9 mouse cellular contexts compared by ENCODE assay signal in the genomic region with DNA sequence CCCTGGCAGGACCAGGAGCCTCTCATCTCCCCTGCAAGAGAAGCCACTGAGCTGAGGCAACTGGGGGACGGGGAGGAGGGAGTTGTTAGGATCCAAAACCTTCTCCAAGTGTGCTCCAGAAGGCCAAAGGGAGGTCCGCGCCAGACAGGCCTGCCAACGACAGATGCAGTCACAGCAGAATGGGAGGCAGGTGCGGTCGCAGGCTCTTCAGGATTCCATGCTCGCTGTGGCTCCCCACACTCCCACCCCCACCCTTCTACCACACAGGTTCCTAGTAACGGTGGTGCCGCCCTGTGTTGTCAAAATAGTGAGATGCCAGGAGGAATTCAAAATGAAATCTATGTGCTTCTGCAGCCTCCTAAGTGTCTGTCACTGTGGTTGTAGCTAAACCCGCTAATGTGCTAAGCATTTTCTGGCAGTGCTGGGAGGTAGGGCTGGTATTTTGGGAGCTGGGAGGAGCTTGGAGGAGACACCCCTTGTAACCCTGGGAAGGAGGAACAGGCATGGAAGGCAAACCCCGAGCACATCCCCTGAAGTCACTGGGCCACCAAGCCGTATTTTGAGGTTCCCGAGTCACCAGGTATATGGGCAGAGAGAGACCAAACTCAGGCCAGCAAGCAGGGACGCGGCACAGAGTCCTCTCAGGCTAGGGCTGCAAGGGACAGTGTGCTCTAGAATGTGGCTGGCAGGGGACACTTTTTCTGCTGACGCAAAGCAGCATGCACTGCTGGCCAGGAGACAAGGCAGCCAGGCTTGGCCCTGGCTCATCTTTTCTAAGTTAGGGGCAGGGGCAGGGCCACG.
DNase-seq lines count a peak whose midpoint lies in the region; ATAC-seq and TF ChIP-seq lines count a peak whose summit lies in the region.
"Had no signal": no experiment of that assay in that cellular context is flagged by ENCODE, and none has a peak within 500 bp of the region (broad histone marks: within the 10 kb centered on the region; RNA-seq: fewer than 3 reads in every experiment).

No protein-coding gene starts in this region.

- WGBS in hindbrain, embryonic 15.5 days = 50% methylated on average over 17 of the region's 17 CpGs
- WGBS in hindbrain, embryonic 10.5 days = 63% methylated on average over 17 of the region's 17 CpGs
- 4% methylated on average over 17 of the region's 17 CpGs for WGBS in cerebellum, adult 2 months

- no peak for TF ChIP-seq POLR2A in cerebellum, adult 2 months (IDR thresholded peaks at IDR 0.05; ENCODE audit: borderline replicate concordance, insufficient read depth, low read length)

- H3K36me3 ChIP-seq in hindbrain, embryonic 15.5 days = no peaks in the 10 kb centered on the region
- no peaks in the 10 kb centered on the region for H3K36me3 ChIP-seq in hindbrain, embryonic 10.5 days
- H3K36me3 ChIP-seq: liver, embryonic 15.5 days had no signal

- no peaks in the 10 kb centered on the region for H3K9me3 ChIP-seq in hindbrain, embryonic 15.5 days
- no peaks in the 10 kb centered on the region for H3K9me3 ChIP-seq in hindbrain, embryonic 10.5 days
- H3K9me3 ChIP-seq: liver, embryonic 15.5 days had no signal

- H3K4me1 ChIP-seq in hindbrain, embryonic 15.5 days (replicated peaks) = peaks cover 18% of the 10 kb centered on the region
- peaks cover 15% of the 10 kb centered on the region for H3K4me1 ChIP-seq in hindbrain, embryonic 10.5 days (replicated peaks)
- H3K4me1 ChIP-seq in cerebellum, adult 2 months (ENCODE audit: control insufficient read depth, insufficient read depth, low read length) = peaks cover 35% of the 10 kb centered on the region

- ATAC-seq in hindbrain, embryonic 15.5 days (ENCODE audit: low FRiP score, low read depth) = peak; percentile 70; the same call in 1 of the 2 replicates
- ATAC-seq in erythroid progenitor cell, adult 5-6 weeks (replicated peaks; ENCODE audit: low FRiP score, poor library complexity, severe bottlenecking) = no peak

- H3K27me3 ChIP-seq in hindbrain, embryonic 15.5 days = no peaks in the 10 kb centered on the region
- H3K27me3 ChIP-seq in hindbrain, embryonic 10.5 days (ENCODE audit: insufficient read depth, poor library complexity, severe bottlenecking) = peaks cover 5% of the 10 kb centered on the region; the same call in 1 of the 2 replicates
- H3K27me3 ChIP-seq in cerebellum, adult 2 months (ENCODE audit: control insufficient read depth, insufficient read depth, low read length) = no peaks in the 10 kb centered on the region
- H3K27me3 ChIP-seq: liver, embryonic 15.5 days had no signal

- H3K27ac ChIP-seq in hindbrain, embryonic 15.5 days (replicated peaks) = peak overlapping the region; percentile 44; the same call in 1 of the 2 replicates
- H3K27ac ChIP-seq in hindbrain, embryonic 10.5 days = no peak overlapping the region
- peak overlapping the region; percentile 80 for H3K27ac ChIP-seq in cerebellum, adult 2 months (ENCODE audit: insufficient read depth, low read length)
- H3K27ac ChIP-seq: liver, embryonic 15.5 days had no signal

- no peak for TF ChIP-seq CTCF in cerebellum, adult 2 months (IDR thresholded peaks at IDR 0.05; ENCODE audit: borderline replicate concordance, insufficient read depth, low read depth, low read length)

- H3K9ac ChIP-seq in hindbrain, embryonic 15.5 days = no peak overlapping the region
- H3K9ac ChIP-seq: liver, embryonic 15.5 days had no signal

- peak overlapping the region; percentile 16; the same call in 1 of the 2 replicates for H3K4me2 ChIP-seq in hindbrain, embryonic 15.5 days
- H3K4me2 ChIP-seq: liver, embryonic 15.5 days had no signal

- H3K4me3 ChIP-seq in hindbrain, embryonic 15.5 days = no peak overlapping the region
- no peak overlapping the region for H3K4me3 ChIP-seq in hindbrain, embryonic 10.5 days
- peak overlapping the region; percentile 13 for H3K4me3 ChIP-seq in cerebellum, adult 2 months (replicated peaks; ENCODE audit: insufficient read depth, low read depth, low read length)
- H3K4me3 ChIP-seq: liver, embryonic 15.5 days had no signal

- no peak for DNase-seq in hindbrain, embryonic 10.5 days (ENCODE audit: low spot score)
- peak; percentile 91 to 94 for DNase-seq in cerebellum, adult 2 months
- peak; percentile 86 for DNase-seq in gastrocnemius, postnatal 25 days
- peak; percentile 57 to 59 for DNase-seq in layer of hippocampus, adult 8-10 months (ENCODE audit: low spot score in 2 of 2)
- DNase-seq in right cerebral cortex, postnatal 4 days = peak; percentile 62
- DNase-seq in kidney, adult 8-10 months = no peak

Comparison
In these comparisons a context has a peak if more than half of its experiments do, and no peak if none do; other contexts are left out.
1. DNase-seq: peak in cerebellum, adult 2 months (2 of 2), gastrocnemius, postnatal 25 days (single experiment), layer of hippocampus, adult 8-10 months (2 of 2) and right cerebral cortex, postnatal 4 days (single experiment); none in hindbrain, embryonic 10.5 days (single experiment) and kidney, adult 8-10 months (0 of 2).